Mouse (Mus musculus): ENCODE results near the gene Ssc5d.
"Not testable (repeated sequence)": the region's sequence is repeated elsewhere in the genome, so short reads cannot be mapped to it uniquely, and the experiment has no call there.

Gene Ssc5d

DNA sequence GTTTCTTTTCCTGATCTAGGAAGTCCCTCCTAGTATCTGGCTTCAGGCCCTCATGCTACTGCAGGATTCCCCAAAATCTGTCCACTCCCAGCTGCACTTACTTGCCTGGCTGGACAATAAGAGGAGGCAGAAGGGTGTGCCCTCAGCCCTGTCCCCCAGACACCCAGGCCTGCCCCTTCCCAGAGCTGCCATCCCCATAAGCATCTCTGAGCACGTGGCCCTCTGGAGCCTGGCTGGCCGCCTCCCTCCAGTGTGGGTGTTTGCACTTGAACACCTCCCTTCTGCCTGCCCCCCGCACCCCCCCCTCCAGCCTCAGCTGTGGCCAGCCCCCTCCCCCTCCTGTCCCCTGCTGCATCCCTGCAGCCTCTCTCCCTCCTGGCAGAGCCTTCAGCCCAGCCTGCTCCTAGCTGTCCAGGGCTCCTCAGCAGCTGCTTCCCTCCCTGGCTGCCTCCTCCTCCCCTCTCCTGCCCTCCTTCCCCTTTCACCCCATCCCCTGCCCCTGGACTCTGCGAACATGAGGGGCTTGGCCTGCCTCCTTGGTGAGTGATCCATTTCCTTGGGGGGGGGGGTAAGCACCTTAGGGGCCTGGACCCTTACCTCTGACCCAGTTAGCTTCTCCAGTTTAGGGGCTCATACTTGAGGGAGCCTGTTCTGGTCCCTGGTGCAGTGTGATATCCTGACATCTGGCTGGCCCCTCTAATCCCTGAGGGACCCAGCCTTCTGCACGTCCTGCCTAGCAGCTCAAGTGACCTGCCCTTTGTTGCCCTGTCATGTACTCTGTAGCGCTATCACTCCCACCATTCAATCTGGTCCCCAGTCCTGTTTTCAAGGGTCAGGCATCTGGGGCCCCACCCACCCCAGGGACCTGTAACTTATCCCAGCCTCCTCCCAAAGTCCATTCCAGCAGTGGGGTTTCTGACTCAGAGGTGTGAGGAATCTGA lies at the start of gene Ssc5d:
Ssc5d (plus strand) TSS at position 345 of the 941 bp plus-strand sequence.
- no peak for DNase-seq (ENCODE audit: low read depth, low spot score)

DNA sequence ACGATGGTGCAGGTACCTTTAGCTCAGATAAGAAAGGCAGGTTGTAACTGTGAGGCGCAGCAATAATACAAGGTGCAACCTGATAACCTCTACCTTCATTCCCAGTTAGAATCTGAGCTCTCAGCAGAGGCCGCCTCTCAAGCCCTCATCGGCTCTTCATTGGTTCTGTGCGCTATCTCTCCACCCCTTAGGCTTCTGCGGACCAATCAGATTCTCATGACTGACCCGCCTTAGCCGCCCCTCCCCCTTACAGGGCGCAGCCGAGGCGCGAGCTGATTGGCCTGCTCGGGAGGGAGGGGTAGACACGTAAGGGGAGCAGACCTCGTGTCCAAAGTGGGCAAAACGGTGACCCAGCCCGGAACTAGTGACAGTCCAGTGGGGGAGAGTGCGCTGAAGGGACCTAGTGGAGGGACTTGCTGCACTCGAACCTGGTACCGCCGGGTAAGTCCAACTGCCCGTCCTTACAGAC lies 48.8 kb upstream of the Ssc5d start, which contains the start of gene Isoc2a:
Isoc2a (plus strand) TSS at position 401 of the 469 bp plus-strand sequence.
- DNase-seq (ENCODE audit: low read depth, low spot score): peak; percentile 95

DNA sequence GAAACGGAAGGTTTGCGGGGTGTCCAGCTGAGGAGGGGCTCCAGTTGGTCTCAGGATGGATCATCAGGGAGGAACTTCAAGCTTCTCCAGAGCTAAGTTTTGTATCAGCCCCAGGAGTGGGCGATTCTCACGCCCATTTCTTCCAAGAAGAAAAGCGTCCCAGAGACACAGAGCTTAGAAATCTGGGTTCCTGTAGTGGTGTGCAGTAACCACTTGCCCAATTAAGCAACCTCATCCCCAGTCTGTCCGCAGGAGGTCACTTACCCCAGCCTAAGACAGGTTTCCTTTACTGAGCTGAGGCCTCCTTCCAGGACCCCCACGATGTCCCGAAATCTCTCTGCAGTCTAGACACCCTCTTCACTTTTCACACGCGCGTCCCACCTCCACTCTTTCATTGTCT lies 48.4 kb upstream of the Ssc5d start:
- no peak for DNase-seq (ENCODE audit: low read depth, low spot score)

DNA sequence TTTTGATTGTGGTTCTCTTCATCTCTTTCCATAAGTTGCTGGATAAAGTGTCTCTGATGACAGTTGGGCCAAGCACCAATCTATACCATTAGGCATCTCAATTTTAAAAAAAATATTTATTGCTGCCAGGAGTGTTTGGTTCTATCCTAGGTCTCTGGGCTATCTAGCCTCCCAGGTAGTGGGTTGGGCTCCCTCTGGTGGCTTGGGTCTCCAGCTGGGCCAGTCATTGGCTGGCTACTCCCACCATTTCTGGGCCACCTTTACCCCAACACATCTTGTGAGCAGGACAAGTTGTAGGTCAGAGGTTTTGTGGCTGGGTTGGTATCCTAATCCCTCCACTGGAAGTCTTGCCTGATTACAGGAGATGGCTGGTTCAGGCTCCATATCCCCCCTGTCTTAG lies 47.4 kb upstream of the Ssc5d start:
- peak; percentile 50 for DNase-seq (ENCODE audit: low read depth, low spot score)

DNA sequence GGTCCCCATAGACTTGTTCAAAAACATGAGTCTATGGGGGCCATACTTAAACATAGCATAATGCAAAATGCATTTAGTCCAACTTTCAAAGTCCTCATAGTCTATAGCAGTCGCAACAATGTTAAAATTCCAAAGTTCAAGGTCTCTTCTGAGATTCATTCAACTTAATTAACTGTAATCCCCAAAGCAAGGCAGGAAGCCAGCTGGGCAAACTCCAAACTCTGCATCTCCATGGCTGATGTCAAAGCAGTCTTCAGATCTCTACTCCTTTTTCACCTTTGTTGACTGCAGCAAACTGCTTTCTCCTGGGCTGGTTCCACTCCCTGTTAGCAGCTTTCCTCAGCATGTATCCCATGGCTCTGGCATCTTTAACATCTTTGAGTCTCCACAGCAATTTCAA lies 46.5 kb upstream of the Ssc5d start:
- DNase-seq (ENCODE audit: low read depth, low spot score): not testable (repeated sequence)

DNA sequence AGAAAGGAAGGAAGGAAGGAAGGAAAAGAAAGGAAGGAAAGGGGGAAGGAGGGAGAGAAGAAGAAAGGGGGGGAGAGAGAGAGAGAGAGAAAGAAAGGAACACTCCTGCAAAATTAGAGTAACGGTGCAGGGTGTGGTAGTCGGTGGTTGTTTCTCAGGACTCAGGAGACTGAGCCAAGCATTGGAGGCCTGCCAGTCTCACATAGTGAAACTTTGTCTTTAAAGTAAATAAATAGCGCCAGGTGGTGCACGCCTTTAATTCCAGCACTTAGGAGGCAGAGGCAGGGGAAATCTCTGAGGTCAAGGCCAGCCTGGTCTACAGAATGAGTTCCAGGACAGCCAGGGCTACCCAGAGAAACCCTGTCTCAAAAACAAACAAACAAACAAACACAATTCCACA lies 38.9 kb upstream of the Ssc5d start:
- DNase-seq (ENCODE audit: low read depth, low spot score): no peak

DNA sequence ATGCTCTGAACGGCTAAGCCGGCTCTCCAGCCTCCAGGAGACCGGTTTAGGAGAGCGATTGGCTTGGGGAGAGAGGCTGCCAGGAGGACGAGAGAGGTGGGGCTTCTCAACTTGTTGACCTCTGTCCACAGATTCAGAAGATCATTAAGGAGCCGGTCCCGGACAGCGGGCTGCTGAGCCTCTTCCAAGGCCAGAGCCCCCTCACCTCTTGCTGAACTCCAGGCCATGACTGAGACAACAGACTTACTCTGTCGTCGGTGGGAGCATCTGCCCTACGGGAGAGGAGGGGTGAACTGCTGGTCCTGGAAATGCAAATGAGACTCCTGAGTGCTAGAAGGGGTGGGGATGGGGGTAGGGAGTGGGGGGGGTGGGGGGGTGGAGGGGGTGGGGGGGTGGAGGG lies 30.4 kb upstream of the Ssc5d start:
- no peak for DNase-seq (ENCODE audit: low read depth, low spot score)

DNA sequence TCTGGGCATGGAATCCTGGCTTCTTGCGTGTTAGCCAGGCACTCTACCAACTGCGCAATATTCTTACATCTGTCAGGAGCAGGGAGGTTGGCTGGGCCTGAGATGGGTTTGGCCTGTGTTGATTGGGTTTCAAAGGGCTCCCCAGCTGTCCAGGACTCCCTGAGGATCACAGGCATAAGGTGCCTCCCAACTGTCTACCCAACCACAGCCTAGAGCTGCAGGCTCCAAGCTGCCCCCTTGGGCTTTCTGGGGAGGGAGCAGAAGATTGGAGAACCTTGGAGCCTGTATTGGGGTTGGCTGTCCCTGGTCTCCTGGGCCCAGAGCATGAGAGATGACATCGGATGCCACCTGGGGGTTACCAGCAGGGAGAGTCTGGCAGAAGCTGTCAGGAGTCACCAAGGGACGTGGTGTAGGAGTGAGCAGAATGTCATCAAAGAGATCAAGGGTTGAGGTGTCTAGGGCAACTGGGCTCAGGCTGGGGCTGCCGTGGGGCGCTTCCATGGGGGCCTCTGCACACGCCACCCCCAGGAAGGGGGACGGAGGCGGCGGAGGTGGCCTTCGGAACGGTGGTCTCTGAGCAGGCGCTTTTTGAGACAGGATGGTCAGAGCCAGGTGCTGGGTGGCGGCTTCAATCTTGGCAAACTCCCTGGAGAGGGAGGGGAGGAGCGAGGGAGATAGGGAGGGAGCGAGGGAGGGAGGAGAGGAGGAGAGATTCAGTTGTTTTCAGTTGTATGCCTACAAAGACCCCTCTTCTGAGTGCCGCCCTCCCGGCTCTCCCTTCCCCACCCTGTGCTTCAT lies 26.5 kb upstream of the Ssc5d start:
- no peak for DNase-seq (ENCODE audit: low read depth, low spot score)

DNA sequence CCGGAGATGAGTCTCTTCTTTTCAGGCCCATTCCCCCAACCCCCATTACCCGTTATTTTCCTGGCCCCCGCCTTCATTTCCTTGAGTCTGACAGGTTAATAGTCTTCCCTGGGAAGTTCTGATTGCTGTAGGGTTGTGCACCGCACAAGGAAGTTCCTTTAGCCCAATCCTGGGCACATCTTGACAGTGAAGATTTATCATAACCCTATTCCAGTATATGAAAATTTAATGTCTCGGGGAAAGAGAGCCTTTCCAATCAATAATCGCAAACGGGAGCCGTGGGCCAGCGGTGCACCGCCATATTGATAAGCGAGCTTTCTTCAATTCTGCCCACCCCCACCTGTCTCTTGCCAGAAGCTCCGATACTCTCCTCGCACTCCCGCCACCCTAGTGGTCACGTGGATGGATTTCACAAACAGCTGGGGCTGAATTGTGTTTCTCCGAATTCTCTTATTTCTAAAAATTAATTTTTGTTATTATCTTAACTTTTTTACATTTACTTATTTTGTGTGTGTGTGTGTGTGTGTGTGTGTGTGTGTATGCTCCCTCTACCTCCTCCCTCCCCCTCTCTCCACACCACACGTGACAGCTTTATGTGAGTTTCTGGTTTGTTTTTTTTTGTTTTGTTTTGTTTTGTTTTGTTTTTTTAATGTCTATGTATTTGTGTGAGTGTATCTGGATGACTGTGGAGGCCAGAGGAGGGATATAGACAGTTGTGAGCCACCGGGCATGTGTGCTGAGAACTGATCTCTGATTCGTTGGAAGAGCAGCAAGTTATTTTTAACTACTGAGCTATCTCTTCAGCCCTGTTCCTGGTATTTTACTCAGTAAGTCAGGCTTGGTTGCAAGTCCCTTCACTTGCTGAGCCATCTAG lies 25.7 kb upstream of the Ssc5d start:
- no peak for DNase-seq (ENCODE audit: low read depth, low spot score)

DNA sequence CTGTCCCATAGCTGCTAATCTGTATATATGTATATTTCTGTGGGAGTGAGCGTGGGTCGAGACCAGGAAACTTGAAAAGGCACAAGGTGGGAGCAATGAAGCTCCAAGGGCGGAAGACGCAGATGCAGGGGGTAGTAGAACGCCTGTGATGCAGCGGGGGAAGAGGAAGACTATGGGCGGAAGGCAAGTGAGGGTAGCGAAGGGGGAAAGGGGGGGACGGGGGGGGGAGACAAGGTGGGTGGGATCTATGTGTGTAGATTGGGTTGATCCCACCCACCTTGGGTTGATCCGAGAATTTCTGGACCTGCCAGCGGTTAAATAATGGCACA lies 25.1 kb upstream of the Ssc5d start:
- no peak for DNase-seq (ENCODE audit: low read depth, low spot score)

DNA sequence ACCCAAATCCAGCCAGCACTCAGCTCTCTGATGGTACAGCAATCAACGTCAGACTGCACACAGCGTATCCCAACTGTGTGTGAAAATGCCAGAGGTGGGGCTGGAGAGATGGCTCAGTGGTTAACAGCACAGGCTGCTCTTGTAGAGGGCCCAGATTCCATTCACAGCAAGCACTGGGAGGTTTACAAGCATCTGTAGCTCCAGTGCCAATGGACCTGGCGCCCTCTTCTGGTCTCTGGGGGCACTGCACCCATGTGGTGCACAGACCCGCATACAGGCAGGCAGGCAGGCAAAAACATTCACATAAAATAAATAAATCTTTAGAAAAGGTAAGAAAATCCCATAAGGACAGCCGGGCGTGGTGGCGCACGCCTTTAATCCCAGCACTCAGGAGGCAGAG lies 24.4 kb upstream of the Ssc5d start:
- DNase-seq (ENCODE audit: low read depth, low spot score): peak; percentile 37

DNA sequence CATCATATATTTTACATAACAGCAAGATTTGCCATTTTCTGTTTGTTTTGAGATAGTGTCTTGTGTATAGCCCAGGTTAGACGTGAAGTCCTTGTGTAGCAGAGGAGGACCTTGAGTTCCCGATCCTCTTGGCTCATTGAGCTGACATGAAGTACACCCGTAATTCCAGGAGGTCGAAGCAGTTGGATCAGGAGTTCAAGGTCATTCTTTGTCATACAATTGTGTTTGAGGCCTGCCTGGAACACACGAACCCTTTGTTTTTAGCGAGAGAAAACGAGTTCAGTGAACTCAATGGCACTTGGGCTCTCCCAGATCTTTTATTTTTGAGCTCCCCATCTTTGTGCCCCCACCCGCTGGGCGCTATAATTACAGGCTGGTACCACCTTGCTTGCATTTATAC lies 23.2 kb upstream of the Ssc5d start:
- DNase-seq (ENCODE audit: low read depth, low spot score): no peak

DNA sequence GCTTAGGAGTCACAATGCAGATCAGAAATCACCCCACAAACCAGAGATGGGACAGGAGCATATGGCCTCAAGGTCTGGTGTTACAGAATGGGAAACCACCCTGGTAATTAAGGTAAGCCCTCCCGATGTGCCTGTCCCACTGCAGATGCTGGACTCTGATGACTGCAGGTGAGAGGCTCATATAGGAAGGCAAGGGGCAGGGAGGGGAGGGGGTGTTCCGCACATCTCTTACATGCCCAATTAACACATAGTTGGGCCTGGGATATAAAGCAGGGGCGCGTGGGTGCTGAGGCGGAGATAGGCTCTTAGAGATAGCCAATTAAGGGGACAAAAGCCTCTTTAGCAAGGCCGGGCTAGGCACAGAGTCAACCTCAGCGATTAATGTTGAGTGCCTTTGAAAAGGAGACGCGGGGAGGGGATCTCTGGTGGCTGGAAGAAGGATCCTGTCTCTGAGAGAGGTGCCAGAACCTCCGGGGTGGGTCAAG lies 19.1 kb upstream of the Ssc5d start, which contains the start of gene Gm36210:
Gm36210 (minus strand) TSS at position 51 of the 485 bp plus-strand sequence.
- no peak for DNase-seq (ENCODE audit: low read depth, low spot score)

DNA sequence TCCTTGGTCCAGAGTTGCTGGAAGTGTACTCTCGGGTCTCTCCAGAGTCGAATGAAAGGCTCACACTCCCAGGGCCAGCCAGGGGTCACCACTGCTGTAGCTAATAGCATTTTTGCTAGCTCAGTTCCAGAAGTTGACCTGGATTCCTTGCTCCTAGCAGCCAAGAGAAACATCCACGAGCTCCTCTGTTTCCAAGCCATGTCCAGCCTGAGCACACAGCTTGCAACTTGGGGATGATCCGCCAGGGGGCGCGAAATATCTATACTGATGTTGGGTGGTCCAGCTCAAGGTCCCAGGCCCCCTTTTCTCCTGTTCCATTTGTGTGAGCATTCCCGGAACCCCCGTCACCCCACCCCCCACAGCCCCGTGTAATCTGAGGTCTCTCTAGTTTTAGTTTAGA lies 14.0 kb upstream of the Ssc5d start:
- DNase-seq (ENCODE audit: low read depth, low spot score): no peak

DNA sequence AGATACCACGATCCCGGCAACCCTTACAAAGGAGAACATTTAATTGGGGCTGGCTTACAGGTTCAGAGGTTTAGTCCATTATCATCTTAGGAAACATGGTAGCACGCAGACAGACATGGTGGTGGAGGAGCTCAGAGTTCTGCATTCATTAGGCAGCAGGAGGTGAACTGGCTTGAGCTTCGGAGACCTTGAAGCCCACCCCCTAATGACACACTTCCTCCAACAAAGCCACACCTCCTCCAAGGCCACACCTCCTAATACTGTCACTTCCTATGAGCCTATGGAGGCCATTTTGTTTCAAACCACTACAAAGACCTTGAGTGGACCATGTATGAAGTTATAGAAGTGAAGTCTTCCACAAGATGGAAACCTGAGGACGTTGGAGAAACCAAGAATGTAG lies 13.3 kb upstream of the Ssc5d start:
- DNase-seq (ENCODE audit: low read depth, low spot score): no peak

DNA sequence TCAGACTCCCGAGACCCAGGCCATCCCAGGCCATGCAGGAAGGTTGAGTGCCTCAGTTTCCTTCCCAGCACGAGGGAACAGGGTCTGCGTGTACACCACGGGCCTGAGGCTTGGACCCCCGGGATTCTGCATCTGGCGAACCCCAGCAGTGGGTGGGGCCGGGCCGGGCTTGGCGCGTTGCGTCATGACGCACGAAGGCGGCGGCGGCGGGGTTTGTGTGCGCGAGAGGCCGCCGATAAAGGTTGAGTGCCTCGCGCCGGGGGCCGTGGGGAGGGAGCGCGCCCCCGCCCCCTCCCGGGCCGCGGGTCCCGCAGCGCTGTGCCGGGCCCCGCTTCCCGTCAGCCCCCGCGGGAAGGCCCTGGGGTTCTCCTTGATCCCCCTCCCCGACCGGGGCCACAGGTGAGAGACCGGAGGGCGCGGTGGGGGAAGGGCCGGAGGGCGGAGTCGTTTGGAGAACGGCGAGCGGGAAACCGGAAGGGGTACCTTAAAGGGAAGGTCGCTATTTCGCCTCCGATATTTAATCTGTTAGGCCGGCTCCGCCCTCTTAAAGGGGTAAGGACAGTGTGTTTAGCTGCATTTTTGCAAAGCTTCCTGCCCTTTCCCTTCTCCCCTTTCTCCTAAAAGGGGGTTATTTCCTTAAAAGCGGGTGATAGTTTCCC lies 10.4 kb upstream of the Ssc5d start, which contains the start of gene Zfp628:
Zfp628 (plus strand) TSS at position 211 of the 659 bp plus-strand sequence.
- DNase-seq (ENCODE audit: low read depth, low spot score): peak; percentile 93

DNA sequence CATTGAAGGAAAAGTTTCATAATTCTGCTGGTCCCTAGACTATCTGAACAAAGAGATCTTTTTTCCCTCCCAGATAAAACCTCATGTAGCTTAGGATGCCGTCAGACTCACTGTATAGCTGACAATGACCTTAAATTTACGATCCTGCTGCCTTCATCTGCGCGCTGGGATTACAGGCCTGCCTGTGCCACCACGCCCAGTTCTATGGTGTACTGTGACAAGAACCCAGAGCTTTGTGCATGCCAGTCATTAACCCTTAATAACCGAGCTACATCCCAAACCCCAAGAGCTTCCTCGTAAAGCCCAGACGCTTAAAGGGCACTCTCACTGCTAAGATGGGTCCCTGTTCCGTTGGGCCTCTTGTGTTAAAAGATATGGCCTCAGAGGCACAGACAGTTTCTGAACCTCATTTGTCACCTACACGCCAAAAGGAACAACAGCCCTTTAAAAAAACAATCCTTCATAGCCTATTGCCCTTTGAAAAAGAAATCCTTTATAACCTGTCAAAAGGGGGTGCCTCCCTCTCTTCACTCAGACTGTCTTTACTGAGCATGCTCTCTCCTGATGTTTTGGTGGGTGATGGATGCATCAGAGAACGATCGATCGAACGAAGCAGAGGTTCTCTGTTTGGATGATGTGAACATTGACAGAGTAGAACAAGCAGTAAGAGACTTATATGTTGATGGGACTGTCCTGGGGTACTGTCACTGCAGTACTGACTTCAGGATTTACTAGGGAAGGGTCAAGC lies 9.7 kb upstream of the Ssc5d start:
- no peak for DNase-seq (ENCODE audit: low read depth, low spot score)

DNA sequence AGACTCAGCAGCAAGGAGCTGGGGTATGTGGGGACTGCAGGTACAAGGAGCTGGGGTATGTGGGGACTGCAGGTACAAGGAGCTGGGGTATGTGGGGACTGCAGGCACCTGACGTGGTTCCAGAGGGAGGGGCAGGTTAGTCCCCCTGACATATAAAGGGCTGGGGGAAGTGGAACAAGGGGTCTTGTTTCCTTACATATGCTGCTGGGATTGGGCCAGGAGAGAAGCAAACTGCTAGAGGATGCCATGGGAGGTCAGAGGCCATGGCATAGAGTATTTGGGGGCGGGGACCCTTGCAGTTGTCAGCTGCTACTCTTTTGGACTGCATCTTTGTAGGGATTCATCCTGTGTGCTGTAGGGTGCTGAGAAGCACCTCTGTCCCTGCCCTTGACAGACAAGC lies 8.1 kb upstream of the Ssc5d start:
- DNase-seq (ENCODE audit: low read depth, low spot score): no peak

DNA sequence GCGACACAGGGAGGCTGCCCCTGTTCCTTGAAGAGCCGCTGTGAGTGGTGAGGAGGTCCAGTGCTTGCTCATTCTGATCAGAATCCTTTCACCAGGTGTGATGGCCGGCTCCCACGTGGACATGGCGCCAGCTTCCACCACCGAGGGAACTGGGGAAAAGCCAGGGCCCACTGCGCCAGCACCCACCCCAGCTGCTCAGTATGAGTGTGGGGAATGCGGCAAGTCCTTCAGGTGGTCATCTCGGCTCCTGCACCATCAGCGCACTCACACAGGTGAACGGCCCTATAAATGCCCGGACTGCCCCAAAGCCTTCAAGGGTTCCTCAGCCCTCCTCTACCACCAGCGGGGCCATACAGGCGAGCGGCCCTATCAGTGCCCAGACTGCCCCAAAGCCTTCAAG lies 6.9 kb upstream of the Ssc5d start:
- no peak for DNase-seq (ENCODE audit: low read depth, low spot score)

DNA sequence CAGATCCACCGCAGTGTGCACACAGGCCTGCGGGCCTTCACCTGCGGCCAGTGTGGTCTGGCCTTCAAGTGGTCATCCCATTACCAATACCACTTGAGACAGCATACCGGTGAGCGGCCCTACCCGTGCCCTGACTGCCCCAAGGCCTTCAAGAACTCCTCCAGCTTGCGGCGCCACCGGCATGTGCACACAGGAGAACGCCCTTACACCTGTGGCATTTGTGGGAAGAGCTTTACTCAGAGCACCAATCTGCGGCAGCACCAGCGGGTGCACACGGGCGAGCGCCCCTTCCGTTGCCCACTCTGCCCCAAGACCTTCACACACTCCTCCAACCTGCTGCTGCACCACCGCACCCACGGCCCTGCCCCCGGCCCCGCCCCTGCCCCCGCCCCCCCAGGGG lies 6.5 kb upstream of the Ssc5d start:
- no peak for DNase-seq (ENCODE audit: low read depth, low spot score)

Data from CD4-positive helper T cell, adult 2 months (primary cell).